Mouse (Mus musculus) kidney, postnatal 36 days (tissue): ENCODE results near the gene Hmg20b.

Experiments
- DNase-seq, 2 experiments: peaks; one replicate each; pipeline ENCODE4 v3.0.0; 2021 to 2022; ENCODE audit warnings: mixed read lengths in 2 of 2

Gene Hmg20b

DNA sequence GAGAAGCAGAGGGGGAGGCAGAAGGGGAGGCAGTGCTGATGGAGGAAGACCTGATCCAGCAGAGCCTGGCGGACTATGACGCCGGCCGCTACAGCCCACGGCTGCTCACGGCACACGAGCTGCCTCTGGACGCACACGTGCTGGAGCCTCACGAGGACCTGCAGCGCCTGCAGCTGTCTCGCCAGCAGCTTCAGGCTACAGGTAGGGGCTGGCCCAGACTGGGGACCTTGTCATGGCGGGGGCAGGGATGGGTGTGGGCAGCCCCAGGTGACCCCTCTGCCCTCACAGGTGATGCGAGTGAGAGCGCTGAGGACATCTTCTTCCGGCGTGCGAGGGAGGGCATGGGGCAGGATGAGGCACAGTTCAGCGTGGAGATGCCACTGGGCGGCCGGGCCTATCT is 25.1 kb downstream of the Hmg20b start:
- DNase-seq, result no peak

- no peak for DNase-seq
These were observed 26.3 kb downstream of the Hmg20b start for GRCm38 (mm10) chr10:81323791-81324530.

DNA sequence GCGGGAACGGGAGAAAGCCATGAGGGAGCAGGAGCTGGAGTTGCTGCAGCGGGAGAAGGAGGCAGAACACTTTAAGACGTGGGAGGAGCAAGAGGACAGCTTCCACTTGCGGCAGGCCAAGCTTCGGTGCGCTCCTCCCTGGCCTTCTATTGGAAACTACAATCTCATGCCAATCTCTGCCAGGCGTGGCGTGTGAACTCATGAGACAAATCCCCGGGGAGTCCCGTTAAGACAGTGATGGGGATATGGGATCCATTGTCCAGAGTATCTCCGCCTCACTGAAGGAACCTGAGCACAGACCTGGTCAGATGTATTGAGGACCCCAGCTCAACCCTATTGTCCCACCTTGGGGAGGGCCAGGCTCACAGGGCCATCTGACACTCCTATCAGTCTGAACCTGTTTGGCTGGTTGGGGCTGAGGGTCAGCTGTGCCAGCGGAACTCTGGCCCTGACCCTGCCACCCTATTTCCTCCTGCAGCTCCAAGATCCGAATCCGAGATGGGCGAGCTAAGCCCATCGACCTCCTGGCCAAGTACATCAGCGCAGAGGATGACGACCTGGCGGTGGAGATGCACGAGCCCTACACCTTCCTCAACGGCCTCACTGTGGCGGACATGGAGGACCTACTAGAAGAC is 27.0 kb downstream of the Hmg20b start:
- DNase-seq, result no peak

DNA sequence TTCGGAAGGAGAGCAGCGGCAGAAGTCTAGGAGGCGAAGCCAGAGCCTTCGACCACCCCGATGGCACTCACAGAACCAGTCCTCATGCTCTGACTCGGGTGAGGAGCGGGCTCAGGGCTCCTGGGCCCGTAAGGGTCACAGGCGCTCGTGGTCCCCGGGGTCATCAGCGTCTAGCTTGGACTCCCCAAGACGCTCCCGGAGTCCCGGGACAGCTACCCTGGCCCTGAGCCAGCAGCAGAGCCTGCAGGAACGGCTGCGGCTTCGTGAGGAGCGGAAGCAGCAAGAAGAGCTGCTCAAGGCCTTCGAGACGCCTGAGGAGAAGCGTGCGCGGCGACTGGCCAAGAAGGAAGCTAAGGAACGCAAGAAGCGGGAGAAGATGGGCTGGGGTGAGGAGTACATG is 27.8 kb downstream of the Hmg20b start:
- DNase-seq, result no peak

GRCm38 (mm10) chr10:81321436-81321835 is 28.8 kb downstream of the Hmg20b start:
- no peak for DNase-seq

GRCm38 (mm10) chr10:81320550-81321347 is 29.5 kb downstream of the Hmg20b start, which contains the start of gene Cactin:
Gene Cactin (plus strand): TSS chr10:81321103.
- DNase-seq, result peak; percentile 99 to 100

DNA sequence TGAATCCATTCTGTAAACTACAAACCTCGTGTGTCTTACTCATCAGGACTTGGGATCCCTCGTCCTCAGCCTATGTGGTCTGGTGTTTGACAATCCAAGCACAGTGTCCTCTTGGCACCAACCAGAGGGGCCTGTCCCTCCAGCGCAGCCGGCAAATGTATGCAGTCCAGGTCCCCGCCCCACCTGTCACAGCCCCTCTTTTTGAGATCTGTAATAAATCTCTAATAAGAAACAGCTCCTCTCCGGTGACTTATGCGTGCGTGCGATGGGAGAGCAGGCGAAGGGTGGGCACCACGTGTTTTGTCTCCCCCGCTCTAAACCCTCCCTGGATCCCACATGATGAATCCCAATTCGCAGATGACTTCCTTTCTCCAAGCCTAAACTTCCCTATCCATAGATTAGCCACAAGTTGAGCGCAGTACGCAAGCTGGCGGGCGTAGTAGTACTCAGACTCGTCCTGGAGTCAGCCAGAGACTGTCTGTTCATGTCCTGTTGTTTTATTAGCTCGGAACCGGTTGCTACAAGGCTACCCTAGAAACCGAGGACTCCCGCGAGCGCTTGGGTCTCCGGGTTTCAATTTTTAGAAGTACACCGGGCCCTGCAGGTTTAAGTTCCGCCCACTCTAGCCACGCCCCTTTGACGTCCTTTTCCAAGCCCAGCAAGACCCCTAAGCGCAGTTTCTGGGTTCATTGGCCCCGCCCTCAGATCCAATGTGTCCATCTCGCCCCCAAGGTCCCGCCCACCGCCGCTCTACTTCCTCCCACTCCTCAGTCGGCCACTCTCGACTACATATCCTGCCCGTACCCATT is 30.3 kb downstream of the Hmg20b start:
- peak in 1 of 2 experiments; percentile 97 for DNase-seq

DNA sequence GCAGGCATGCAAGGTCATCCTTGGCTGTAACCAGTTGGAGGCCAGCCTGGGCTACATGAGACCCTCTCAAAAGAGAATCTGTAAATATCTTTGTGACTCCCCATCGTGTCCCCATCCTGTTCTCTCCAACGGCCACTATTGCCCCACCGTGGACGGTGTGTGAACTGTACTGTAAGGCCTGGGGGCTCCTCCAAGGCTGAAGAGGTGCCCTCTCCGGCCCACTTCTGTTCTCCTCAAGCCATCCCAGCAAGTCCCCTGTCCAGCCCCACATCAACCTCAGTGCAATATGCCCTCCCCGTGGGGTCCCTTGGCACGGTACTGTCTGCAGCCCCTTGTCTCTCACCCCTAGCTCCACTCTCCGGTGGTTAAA is 31.0 kb downstream of the Hmg20b start:
- peak in 1 of 2 experiments; percentile 52 for DNase-seq

GRCm38 (mm10) chr10:81318589-81319329 is 31.5 kb downstream of the Hmg20b start:
- peak in 1 of 2 experiments; percentile 63 for DNase-seq

DNA sequence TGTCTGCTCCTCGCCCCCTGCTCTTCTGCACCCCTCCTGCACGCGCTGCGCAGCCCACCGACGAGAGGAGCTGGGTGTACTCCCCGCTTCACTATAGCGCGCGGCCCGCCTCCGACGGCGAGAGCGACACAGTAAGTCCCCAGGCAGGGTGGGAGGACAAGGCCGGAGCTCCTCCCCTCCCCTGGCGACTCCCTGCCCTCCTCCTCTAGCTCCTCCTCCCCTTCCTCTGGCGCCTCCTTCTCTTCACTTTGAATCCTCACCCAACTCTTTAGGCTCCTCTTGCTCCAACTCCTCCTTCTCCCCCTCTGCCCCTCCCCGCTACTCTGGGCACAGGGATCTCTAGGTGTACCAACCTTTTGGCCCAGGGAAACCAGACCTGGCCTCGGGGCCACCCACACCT is 33.0 kb downstream of the Hmg20b start:
- DNase-seq, result peak; percentile 75 to 80

GRCm38 (mm10) chr10:81316338-81317060 is 33.8 kb downstream of the Hmg20b start:
- peak in 1 of 2 experiments; percentile 69 for DNase-seq

GRCm38 (mm10) chr10:81315587-81315986 is 34.7 kb downstream of the Hmg20b start:
- DNase-seq, result no peak

DNA sequence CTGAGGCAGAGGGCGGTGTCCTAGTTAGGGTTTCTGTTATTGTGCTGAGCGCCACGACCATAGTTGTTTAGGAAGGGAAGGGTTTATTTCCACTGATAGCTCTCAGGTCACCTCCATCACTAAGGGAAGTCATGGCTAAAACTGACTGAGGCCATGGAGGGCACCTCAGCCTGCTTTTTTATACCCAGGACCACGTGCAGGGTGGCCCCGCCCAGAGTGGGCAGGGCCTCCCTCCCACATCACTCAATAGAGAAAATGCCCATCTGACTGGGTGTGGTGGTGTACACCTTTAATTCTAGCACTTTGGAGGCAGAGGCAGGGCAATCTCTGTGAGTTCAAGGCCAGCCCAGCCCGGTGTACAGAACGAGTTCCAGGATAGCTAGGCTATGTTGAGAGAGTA is 36.1 kb downstream of the Hmg20b start:
- DNase-seq, result no peak

DNA sequence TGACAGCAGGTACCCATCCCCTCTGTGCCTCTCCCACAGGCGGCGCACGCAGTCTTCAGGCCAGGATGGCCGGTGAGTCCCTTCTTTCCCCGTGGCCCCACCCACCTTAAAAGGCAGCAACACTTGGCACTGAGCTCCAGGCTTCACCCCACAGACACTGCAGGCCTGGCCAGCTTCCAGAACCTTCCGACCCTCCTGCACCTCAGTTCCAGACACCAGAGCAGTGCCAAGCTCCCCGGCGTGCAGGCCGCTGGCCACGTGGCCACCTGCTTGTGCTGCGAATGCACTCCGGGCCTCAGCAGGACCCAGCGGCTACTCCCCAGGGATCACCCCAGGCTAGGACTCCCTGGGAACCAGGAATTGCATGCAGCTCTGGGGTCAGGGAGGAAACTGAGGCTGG is 36.7 kb downstream of the Hmg20b start:
- no peak for DNase-seq

GRCm38 (mm10) chr10:81309571-81309970 is 40.7 kb downstream of the Hmg20b start:
- no peak for DNase-seq

DNA sequence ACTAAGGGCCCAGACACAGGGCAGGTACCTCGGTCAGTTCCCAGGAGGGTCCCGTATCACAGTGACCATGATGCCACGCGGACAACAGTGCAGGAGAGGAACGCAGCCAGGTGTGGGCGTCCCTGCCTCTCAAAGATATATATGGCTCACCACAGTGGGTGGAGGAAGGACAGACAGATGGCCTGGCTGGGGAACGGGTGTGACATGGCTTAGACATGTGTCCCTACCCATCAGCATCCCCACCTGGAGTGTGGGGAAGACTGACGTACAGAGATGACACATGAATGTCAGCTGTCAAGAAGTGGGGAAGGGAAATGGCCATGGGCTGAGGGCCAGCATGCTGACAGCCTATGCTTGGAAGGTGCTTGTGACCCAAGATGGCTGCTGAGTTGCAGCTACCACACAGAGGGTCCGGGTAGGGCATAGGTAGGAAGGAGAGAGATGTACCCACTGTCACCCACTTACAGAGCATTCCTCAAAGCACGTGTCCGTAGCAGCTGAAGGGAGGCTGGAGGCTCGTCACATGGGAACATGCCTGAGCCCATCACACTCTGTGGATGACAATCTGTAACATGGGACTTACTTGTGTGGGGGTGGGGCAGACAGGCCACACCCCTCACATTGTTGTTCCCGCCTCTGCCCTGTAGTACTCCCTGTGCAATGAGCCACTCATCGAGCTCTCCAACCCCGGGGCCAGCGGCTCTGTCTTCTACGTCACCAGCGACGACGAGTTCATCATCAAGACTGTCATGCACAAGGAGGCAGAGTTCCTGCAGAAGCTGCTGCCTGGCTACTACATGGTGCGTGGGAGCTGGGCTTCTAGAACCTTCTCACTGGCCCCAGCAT is 43.2 kb downstream of the Hmg20b start:
- DNase-seq, result no peak

GRCm38 (mm10) chr10:81306173-81306668 is 44.1 kb downstream of the Hmg20b start:
- no peak for DNase-seq

DNA sequence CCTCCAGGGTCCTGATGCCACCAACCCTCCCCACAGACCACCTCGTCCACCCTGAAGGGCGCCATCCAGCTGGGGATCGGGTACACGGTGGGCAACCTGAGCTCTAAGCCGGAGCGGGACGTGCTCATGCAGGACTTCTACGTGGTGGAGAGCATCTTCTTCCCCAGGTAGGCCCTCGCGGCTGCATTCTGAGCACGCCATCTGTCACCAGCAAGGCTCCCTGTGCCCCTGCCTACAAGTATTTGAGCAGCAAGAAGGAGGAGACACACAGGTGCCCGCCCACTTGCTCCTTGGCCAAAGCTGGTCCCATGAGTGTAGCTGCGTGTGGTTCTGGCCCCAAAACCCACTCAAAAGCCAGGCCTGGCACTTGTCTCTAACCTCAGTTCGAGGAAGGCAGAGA is 44.6 kb downstream of the Hmg20b start:
- no peak for DNase-seq

DNA sequence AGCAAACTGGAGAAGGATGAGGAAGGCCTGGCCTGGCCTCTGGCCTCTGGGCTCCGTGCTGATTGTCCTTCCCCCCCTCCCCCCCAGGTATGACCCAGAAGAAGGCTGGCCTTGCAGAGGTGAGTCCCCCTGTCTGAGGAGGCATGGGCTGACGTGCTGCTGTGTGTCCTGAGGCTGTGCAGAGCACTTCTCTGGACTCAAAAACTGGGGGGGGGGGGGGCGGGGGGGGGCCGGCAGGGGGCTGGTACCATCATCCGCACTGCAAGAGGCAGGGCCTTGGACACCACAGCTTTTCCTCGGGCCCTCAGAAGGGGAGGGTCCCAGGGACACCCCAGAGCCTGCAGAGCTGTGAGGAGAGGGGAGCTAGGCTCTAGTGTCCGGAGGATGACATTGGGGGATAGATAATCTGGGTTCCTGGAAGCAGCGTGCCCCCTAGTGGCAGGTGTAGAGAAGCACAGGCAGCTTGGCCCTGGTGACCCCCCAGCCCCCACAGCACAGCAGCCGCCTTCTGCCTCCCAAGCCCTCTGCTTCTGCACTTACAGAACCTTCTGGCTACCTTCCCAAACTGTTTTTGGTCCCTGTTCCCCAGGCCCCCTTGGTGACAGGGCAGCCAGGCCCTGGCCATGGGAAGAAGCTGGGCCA is 45.6 kb downstream of the Hmg20b start:
- peak in 1 of 2 experiments; percentile 74 for DNase-seq

DNA sequence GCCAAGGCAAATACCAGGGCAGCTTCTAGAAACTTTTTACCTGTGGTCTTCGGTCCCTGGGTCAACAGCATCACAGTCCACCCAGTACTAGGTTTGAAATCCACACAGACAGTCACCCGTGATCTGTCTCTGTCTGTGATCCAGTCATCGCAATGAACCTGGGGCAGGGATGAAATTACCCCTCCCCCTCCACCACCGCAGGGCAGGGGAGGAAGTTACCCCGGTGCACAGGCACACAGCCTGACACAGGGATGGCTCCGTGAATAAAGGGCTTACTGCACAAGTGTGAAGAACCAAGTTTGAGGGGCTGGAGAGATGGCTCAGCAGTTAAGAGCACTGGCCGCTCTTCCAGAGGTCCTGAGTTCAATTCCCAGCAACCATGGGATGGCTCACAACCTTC is 46.5 kb downstream of the Hmg20b start:
- DNase-seq, result no peak
